9 mouse cellular contexts compared by ENCODE assay signal in the genomic region with DNA sequence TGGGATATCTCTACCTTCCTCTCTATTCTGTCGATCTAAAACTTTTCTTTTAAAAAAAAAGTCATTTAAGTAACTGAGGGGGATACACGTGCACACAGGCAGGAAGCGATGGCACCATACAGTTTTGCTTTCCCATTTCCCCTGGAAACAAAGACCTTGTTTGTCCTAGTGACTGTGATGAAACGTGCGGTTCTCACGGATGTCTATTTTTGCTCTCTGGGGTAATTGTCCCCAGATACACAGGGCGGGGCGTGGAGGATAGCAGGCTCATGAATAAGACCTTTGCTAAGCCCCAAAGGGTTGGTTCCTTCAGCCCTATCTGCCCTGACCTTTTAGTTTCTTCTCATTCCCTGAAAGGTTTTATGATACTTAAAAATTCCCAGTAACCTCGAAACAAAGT.
A peak's percentile ranks its signal among the peaks of the same experiment; 100 is the strongest.
DNase-seq lines count a peak whose midpoint lies in the region; ATAC-seq and TF ChIP-seq lines count a peak whose summit lies in the region.
"Had no signal": no experiment of that assay in that cellular context is flagged by ENCODE, and none has a peak within 500 bp of the region (broad histone marks: within the 10 kb centered on the region; RNA-seq: fewer than 3 reads in every experiment).

No protein-coding gene starts in this region.

- H3K27ac ChIP-seq in layer of hippocampus, adult 2 months: peak overlapping the region; percentile 33; the same call in 1 of the 2 replicates
- H3K27ac ChIP-seq in embryonic facial prominence, embryonic 14.5 days (replicated peaks; ENCODE audit: low read depth, low read length): no peak overlapping the region

- no peak overlapping the region for H3K4me2 ChIP-seq in embryonic facial prominence, embryonic 14.5 days (ENCODE audit: low read depth, low read length)

- H3K9ac ChIP-seq in embryonic facial prominence, embryonic 14.5 days (ENCODE audit: low read depth, low read length): no peak overlapping the region

- no peaks in the 10 kb centered on the region for H3K9me3 ChIP-seq in embryonic facial prominence, embryonic 14.5 days (ENCODE audit: control insufficient read depth, low read length)

- 41% methylated on average over 9 of the region's 9 CpGs for WGBS in embryonic facial prominence, embryonic 14.5 days

- H3K4me1 ChIP-seq in embryonic facial prominence, embryonic 14.5 days (ENCODE audit: control insufficient read depth, insufficient read depth, low read length): no peaks in the 10 kb centered on the region

- no peak for ATAC-seq in embryonic facial prominence, embryonic 14.5 days (ENCODE audit: low read depth)
- ATAC-seq in inflammation-experienced regulatory T-cells, adult 6 months: peak; percentile 43
- peak; percentile 89 for ATAC-seq in monocyte, adult 5-6 weeks (replicated peaks; ENCODE audit: insufficient number of reproducible peaks, low FRiP score, low TSS enrichment, poor library complexity, severe bottlenecking)
- ATAC-seq: Patski had no signal

- H3K4me3 ChIP-seq in layer of hippocampus, adult 2 months: no peak overlapping the region
- no peak overlapping the region for H3K4me3 ChIP-seq in embryonic facial prominence, embryonic 14.5 days (ENCODE audit: low read depth, low read length)

- TF ChIP-seq CTCF in layer of hippocampus, adult 2 months (conservative IDR thresholded peaks at IDR 0.05): no peak

- no peak for DNase-seq in layer of hippocampus, adult 2 months (ENCODE audit: low spot score in 2 of 2)
- no peak for DNase-seq in layer of hippocampus, adult 11-12 months (ENCODE audit: low spot score)
- peak; percentile 29 for DNase-seq in embryonic facial prominence, embryonic 14.5 days (ENCODE audit: low spot score)
- no peak for DNase-seq in cerebellum, postnatal 10 days
- DNase-seq in right cerebral cortex, postnatal 36 days (ENCODE audit: low spot score in 2 of 2): no peak
- DNase-seq in yolk sac, embryonic 10.5 days (ENCODE audit: low spot score): no peak

- H3K36me3 ChIP-seq in embryonic facial prominence, embryonic 14.5 days (ENCODE audit: control insufficient read depth, insufficient read depth, low read length): no peaks in the 10 kb centered on the region

- H3K27me3 ChIP-seq in embryonic facial prominence, embryonic 14.5 days (replicated peaks; ENCODE audit: control insufficient read depth, insufficient read depth, low read length): no peaks in the 10 kb centered on the region
- H3K27me3 ChIP-seq: Patski had no signal
